23 mouse cellular contexts compared by ENCODE assay signal in the genomic region with DNA sequence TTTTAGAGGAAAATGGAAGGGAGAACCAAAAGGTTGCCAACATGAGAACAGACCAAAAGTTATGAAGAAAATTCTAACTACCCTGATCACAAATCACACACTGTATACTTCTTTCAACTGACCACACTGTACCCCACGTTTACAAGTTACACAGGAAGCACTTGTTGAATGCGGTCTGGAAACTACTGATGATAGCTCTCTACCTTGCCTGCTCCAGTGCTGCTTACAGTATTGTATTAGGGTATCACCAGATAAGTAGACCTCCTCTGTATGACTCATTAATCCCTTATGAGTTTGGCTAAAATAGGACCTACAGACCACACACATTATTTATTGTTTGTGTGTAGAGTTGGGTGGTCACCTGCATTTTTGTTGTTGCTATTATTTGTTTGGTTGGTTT.
"Had no signal": no experiment of that assay in that cellular context is flagged by ENCODE, and none has a peak within 500 bp of the region (broad histone marks: within the 10 kb centered on the region; RNA-seq: fewer than 3 reads in every experiment).

No protein-coding gene starts in this region.

- H3K9ac ChIP-seq: intestine, embryonic 15.5 days; kidney, embryonic 15.5 days; limb, embryonic 13.5 days; lung, embryonic 15.5 days; midbrain, embryonic 12.5 days; midbrain, embryonic 15.5 days; neural tube, embryonic 13.5 days; stomach, embryonic 15.5 days had no signal

- DNase-seq: kidney, adult 11 months; kidney, adult 8-10 months; kidney, postnatal 10 days; kidney, postnatal 4 days; layer of hippocampus, adult 9-11 months; lung, adult 18-20 months; lung, postnatal 10 days; lung, postnatal 36 days; retina, postnatal 1 day; right cerebral cortex, postnatal 25 days; spleen, adult 18-20 months; thymus, postnatal 36 days had no signal

- H3K4me1 ChIP-seq: intestine, embryonic 15.5 days; kidney, embryonic 15.5 days; limb, embryonic 10.5 days; limb, embryonic 13.5 days; lung, embryonic 15.5 days; midbrain, embryonic 12.5 days; midbrain, embryonic 15.5 days; stomach, embryonic 15.5 days had no signal

- ATAC-seq: intestine, embryonic 15.5 days; midbrain, embryonic 15.5 days had no signal

- H3K27ac ChIP-seq: intestine, embryonic 15.5 days; kidney, embryonic 15.5 days; limb, embryonic 10.5 days; limb, embryonic 13.5 days; lung, embryonic 15.5 days; midbrain, embryonic 12.5 days; midbrain, embryonic 15.5 days; neural tube, embryonic 13.5 days; stomach, embryonic 15.5 days had no signal

- H3K9me3 ChIP-seq: intestine, embryonic 15.5 days; kidney, embryonic 15.5 days; limb, embryonic 10.5 days; limb, embryonic 13.5 days; lung, embryonic 15.5 days; megakaryocyte, embryonic 14.5 days; midbrain, embryonic 12.5 days; midbrain, embryonic 15.5 days; neural tube, embryonic 13.5 days; stomach, embryonic 15.5 days had no signal

- H3K27me3 ChIP-seq: intestine, embryonic 15.5 days; kidney, embryonic 15.5 days; limb, embryonic 13.5 days; lung, embryonic 15.5 days; megakaryocyte, embryonic 14.5 days; midbrain, embryonic 12.5 days; midbrain, embryonic 15.5 days; neural tube, embryonic 13.5 days; stomach, embryonic 15.5 days had no signal

- H3K36me3 ChIP-seq: intestine, embryonic 15.5 days; kidney, embryonic 15.5 days; limb, embryonic 10.5 days; limb, embryonic 13.5 days; lung, embryonic 15.5 days; midbrain, embryonic 12.5 days; midbrain, embryonic 15.5 days; neural tube, embryonic 13.5 days; stomach, embryonic 15.5 days had no signal

- H3K4me2 ChIP-seq: intestine, embryonic 15.5 days; kidney, embryonic 15.5 days; limb, embryonic 13.5 days; lung, embryonic 15.5 days; midbrain, embryonic 12.5 days; midbrain, embryonic 15.5 days; neural tube, embryonic 13.5 days; stomach, embryonic 15.5 days had no signal

- H3K4me3 ChIP-seq: intestine, embryonic 15.5 days; kidney, embryonic 15.5 days; layer of hippocampus, adult 2 months; limb, embryonic 10.5 days; limb, embryonic 13.5 days; lung, embryonic 15.5 days; megakaryocyte, embryonic 14.5 days; midbrain, embryonic 12.5 days; midbrain, embryonic 15.5 days; neural tube, embryonic 13.5 days; stomach, embryonic 15.5 days had no signal
